Mouse (Mus musculus) ES-E14 (cell line): ENCODE measurements around the gene Rad9a.

Experiments
- HCFC1 ChIP-seq: IDR thresholded peaks from 2 replicates; pipeline ENCODE4 v1.6.1; 2012; ENCODE audit warnings: low read length, inconsistent platforms, borderline replicate concordance; ENCODE audit not compliant: insufficient read depth
- MAFK ChIP-seq: IDR thresholded peaks from 2 replicates; pipeline ENCODE4 v1.6.1; 2014; ENCODE audit warnings: mild to moderate bottlenecking, low read depth, low read length, inconsistent platforms; ENCODE audit not compliant: insufficient read depth
- ZC3H11A ChIP-seq: IDR thresholded peaks from 2 replicates; pipeline ENCODE4 v1.6.1; 2012; ENCODE audit warnings: low read depth, mild to moderate bottlenecking, inconsistent platforms, low read length, borderline replicate concordance
- ZNF384 ChIP-seq: IDR thresholded peaks from 2 replicates; pipeline ENCODE4 v1.6.1; 2012; ENCODE audit warnings: low read depth, low read length, inconsistent platforms

DNA sequence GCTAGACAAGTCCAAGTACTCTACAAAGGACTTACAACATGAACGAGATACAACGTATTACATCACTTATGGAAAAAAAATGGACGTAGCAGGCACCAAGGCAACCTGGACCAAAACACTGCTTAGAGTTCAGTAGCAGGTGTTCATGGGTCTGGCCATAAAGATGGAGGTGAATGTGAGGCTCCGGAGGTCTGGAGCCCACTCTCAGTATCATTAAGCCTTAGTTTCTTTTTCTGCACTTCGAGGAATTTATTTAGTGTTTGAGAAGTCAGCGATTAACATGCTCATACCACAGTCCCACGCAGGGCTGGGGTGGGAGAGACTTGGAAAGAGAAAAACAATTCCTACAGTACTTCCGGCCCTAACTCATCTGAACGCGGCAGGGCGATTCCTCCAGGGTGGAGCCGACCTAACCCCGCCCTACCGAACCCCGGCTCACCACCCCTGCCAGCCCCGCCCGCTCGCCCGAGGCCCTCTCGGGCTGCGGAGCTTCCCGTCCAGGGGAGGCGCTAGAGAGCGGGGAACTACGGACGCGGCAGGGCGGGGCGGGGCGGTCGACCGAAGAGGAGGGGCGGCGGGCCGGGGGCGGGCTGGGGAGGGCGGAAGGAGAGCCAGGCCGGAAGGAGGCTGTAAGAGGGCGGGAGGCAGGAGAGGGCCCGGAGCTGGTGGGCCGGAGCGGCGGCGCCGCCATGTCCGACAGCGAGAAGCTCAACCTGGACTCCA, 9.8 kb downstream of the Rad9a start, which contains the start of gene Ppp1ca:
- TF ChIP-seq ZC3H11A (no peak), ZNF384 (no peak), MAFK (no peak), HCFC1 (no peak)
